Mouse (Mus musculus): Measurements from ENCODE around the gene Rsc1a1.

GRCm38 (mm10) chr4:141686093-141686492 lies 694 bp upstream of the Rsc1a1 start:
- TF ChIP-seq CTCF (IDR thresholded peaks at IDR 0.05; ENCODE audit: control insufficient read depth, insufficient read depth, insufficient replicate concordance, low read depth, low read length) = no peak
- TF ChIP-seq POLR2A (IDR thresholded peaks at IDR 0.05; ENCODE audit: control insufficient read depth, low read depth, low read length) = no peak

Data from testis, adult 2 months (tissue).